Mouse (Mus musculus): ENCODE data around the gene Mybl2.
A peak's percentile ranks its signal among the peaks of the same experiment; 100 is the strongest.

The Mybl2 gene

DNA sequence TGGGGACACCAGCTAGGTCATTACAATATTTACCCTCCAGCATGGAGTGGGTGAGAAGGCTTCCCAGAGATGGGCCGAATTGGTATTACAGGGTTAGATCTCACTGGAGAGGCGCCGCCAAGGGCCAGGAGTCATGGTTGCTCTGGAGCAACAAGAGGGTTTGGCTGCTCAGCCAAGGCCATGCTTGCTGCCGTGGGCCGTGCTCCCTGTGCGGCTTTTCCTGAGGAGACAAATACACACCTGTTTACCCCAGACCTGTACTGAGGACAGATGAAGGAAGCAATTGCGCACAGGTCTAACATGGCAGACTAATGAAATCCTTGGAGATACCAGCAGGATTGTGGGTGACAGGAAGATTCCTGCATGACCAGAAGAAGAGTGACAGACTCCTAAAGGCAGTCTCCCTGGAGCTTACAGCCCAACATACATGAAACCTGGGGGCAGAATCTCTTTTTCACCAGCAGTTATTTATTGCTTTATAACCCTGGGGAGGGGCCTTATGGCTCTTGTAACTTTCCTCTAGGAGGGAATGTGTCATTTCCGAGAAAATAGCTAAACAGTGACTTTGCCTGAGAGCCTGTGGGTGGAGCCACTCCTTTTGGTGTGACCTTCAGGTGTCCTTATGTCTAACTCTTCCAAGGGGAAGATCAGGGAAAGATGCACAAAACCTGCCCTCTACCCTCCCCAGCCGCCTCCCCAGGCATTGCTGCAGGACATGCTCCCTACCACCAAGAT is 18.7 kb downstream of the Mybl2 start:
- DNase-seq, result no peak

DNA sequence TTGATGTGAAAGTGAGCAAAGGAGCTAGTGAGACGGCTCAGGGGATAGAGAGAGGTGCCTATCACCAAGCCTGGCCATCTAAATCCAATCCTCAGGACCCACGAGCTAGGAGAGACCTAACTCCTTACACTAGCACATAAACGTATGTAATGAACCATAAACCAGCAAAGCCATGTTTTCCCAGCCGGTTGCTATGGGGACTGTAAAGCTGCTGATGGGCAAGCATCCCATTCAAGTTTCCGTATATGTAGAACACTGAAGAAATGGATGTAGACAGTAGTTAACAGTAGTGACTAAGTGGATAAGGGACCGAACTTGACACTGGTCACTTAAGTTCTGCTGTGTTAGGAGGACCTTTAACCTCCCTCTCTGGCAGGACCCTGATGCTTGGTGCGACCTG is 19.5 kb downstream of the Mybl2 start:
- DNase-seq, result no peak

DNA sequence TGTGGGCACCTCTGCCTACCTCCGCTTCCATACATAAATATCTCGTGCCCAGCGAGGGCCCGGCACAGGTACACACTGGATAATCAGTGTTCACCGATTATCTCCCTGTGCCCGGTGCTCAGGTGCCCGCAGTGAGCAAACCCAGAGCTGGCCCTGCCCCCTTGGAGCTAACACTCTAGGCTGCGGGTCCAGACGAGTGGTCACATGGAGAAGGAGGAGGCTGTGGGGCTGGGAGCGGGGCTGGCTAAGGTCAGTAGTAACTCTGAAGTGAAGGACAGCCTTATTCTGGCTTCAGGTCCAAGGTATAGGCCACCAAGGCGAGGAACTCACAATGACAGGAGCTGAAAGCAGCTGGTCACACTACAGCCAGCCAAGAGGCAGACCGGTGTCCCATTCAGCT is 20.3 kb downstream of the Mybl2 start:
- no peak for DNase-seq

DNA sequence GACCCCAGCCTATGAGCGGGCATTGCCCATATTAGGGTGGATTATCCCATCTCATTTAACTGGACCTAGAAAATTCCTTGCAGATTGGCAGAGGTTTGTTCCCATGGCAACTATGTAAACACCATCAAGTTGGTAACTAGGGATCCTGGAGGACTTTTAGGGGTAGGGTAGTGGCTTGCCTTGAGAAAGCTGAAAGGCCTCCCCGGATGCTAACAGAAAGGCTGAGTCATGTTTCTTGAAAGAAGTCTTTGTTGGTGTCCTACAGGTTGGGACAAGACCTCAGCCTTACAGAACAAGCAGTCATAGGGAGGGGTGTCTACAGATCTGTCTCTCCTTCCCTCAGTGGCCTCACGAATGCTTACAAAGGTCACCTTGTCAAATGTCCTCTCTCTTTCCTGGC is 20.7 kb downstream of the Mybl2 start:
- no peak for DNase-seq

DNA sequence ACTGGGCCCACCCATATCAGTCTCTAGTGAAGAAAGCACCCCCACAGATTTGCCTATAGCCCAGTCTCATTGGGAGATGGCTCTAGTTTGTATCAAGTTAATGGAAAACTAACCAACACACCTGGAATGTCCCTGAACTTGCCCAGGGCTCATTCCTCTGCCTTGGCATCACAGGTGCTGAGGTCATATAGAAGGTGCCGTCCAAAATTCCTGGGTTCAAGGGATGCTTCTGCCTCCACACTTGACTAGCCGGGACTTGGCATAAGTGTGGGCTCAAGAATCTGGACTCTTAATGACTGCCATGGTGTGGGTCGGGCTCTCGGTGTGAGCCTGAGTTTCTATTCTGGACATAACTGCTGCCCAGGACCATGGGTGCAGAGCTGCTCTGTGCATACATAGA is 24.6 kb downstream of the Mybl2 start:
- DNase-seq, result no peak

DNA sequence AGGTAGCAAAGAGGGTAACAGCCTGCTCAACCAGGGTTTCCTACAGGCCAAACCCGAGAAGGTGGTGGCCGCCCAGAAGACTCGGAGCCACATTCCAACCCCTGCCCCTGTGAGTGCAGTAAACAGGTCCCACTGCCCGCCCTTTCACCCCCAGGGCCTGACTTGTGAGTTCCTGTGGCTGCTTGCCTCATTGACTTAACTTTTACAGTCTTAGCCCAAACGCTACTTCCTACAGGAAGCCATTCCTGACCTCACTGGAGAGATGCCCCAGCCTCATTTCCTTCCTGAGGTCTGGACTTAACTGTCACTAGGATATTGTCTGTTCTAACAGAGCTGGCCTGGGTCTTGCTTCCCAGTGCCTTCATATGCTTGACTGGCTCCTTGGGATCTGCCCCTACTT is 28.1 kb downstream of the Mybl2 start:
- DNase-seq, result no peak

DNA sequence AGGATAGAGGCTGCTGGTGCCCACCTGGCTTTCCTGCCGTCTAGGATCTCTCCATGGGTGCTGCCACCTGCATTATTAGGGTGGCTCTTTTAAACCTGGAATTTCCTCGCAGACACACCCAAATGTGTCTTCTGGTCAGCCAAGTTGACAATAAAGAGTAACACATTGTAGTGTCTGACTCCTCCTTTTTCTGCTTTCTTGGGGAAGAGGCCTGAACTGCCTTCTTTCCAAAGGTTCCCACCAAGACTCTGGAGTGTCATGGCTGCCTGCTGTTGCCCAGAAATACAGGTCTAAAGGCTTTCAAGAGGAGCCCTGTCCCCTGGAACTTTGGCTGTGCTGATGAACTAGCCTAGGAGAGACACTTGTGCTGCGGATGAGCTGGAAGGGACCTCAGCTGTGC is 30.0 kb downstream of the Mybl2 start:
- DNase-seq, result no peak

DNA sequence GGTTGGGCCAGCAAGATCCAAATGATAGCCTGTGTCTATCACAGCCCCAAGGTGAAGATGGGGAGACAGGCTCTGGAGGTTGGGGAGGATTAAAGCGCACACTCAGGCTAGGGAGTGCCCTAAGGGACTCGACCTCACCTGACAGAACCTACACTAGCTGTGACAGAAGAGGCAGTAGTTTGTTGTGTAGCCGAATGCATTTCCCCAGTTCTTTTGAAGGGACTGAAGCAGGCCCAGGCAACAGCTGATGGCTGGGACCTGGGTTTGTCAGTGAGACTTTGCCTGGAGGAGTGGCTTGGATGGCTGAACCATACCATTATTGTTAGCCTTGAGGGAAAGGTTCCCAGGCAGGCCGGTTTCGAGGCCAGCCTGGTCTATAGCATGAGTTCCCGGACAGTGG is 30.6 kb downstream of the Mybl2 start:
- DNase-seq, result no peak

DNA sequence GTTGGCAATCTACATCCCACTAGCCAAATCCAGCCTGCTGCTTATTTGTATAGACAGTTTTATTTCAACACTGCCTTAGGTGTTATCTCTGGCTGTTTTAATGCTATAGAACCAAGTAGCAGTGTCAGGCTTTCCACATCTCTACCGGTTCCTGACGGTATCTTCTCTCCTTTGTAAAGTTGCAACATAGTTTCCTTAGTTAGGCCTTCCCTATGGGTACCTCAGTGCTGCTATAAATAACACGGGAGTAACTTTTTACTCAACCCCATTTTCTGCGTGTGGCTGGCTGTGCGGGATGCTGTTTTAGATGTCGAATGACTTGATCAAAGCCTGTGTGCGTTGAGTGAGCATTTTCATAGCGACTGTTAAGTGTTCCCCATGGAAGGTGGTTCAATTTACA is 32.1 kb downstream of the Mybl2 start:
- DNase-seq, result no peak

DNA sequence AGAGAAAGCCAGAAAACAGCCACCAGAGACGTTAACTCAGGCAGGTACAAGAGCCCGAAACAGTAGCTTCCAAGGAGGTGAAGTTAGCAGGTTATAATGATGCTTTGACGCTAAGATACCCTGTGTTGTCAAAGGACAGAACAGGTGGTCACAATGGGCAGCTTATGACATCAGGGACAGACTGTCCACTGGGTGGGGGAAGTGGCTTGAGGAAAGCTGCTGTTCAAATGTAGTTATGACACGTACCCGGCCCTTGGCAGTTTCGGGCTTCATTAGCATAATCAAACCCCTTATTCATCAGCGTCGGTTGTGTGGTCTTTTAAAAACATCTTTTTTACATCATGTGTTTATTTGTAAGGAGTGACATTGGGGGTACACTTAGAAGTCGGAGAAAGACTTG is 33.2 kb downstream of the Mybl2 start, which contains the start of gene Gtsf1l:
Gtsf1l (minus strand) TSS at position 128 of the 400 bp plus-strand sequence.
- no peak for DNase-seq

DNA sequence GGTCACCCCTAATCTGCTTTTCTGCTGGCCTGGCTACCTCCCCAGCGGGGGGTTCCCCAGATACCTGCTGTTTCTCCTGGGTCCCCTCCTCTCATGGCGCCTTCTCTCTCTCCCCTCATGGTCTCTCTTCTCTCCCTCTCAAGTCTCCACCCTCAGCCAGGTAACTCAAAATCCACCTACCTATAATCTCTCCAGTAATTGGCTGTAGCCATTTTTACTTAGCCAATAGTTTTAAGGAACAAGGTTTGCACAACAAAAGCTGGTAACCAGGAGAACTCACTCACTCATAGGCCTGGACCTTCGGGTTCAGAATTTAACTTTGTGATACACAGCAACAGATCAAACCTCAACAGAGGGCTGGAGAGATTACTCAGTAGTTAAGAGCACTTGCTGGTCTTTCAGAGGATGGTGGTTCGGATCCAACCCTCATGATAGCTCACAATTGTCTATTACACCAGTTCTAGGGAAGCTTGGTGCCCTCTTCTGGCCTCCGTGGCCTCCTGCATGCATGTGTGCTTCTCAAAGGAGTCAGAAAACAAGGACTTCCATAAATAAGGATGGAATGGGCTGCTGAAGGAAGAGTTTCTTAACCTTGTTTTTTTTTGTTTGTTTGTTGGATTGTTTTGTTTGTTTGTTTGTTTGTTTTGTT is 35.1 kb downstream of the Mybl2 start:
- peak; percentile 59 for DNase-seq

DNA sequence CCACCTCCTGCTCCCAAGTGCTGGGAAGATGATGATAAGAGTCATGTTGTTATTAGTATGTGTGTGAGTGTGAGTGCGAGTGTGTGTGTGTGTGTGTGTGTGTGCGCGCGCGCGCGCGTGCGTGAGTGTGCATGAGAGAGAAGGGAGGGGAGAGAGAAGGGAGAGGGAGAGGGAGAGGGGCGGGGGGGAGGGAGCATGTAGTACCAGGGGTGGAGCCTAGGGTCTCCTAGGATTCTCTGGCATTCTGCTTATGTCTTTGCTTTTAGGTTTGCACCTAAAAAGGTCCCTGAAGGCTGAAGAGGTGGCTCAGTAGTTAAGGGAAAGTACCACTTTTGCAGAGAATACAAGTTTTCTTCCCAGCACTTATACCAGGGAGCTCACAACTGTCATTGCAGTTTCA is 40.4 kb downstream of the Mybl2 start:
- DNase-seq, result no peak

DNA sequence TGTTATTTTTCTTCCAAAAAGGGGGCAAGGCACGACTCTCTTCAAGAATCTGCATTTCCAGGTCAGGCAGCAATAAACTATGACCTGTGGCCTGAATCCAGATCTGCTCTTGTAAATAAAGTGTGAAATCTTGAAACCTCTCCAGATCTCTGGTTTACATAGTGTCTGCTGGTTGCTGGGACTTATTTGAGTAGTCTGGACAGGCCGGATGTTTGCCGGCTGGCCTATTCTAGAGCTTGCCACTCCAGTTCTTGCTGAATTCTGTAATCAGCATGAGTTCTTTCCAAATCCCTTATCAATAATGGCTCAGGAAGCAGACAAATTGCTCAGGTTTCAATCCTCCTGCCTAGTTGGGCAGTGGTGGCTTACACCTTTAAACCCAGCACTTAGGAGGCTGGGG is 41.3 kb downstream of the Mybl2 start:
- DNase-seq, result peak; percentile 57

DNA sequence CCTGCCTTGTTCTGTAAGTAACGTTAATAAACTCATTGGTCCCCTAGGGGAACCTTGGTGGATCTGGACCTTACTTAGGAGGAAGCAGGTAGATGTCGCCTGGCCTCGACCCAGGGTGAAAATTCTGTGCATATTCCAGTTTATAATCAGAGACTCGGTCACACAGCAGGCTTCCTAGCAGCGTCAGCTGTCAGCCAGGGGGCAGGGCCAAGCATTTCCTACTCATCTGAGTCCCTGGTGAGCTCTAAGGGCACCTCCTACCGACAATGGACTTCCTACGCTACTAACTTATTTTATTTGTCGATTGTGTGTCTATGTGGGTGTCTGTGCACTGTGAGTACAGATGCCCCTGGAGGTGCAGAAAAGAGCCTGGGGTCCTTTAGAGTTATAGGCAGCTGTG is 45.4 kb downstream of the Mybl2 start:
- peak; percentile 43 for DNase-seq

DNA sequence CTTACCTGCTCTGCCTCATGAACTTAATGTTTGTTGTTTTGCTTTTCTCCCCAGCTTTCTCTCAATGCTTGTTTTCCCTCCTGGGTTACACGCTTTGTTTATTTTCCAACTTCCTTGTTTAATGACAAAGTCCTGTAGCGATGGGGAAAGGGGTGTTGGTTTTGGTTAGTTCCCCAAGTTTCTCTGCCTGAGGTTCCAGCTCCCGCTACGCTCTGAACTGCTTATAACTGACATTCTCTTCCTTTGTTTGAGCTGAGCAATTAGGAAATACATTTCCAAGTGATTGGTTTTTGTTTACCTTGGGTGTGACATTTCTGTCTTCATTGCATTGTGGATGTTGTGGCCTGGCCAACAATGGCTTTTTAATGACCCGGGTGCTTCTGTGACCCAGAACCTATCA is 46.1 kb downstream of the Mybl2 start:
- DNase-seq, result peak; percentile 29

DNA sequence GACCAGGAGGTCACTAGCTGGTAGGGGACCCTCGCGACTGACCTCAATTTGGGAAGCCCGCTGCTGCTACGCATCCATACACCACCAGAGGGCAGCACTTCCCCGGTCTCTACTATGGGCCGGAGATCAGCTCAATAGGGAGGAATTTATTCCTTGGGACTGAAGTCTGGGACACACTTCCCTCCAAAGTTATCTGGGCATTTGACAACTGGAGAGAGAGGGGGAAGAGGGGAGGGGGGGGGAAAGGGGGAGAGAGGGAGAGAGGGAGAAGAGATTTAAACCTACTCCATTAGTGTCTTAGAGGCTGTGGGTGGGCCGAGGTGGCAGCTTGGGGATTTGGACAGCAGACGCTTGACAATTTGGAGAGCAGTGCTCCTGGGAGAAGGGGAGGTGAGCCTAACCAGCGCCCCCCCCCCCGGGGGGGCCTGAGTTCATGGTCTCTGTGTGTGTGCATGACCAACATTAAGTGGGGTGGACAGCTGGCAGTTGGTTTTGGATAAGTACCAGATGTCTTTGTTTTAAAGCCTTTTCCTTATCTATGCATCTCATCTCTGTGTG is 47.2 kb downstream of the Mybl2 start:
- DNase-seq, result peak; percentile 79

DNA sequence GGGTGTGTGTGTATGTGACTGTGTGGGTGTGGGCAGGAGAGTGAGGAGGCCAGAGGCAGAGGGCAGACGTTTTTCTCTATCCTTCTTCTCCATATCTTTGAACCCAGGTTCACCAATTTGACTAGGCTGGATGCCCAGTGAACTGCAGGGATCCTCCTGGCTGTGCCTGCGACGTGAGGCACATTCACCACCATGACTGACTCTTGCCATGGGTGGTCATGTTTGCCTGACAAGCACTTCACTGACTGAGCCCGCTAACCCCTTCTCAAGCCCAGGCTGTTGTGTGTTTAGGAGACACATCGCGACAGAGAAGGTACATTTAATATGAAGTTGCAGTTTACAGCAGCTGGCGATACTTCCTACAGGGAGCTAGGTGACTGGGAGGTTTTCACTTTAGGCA is 47.7 kb downstream of the Mybl2 start:
- DNase-seq, result no peak

DNA sequence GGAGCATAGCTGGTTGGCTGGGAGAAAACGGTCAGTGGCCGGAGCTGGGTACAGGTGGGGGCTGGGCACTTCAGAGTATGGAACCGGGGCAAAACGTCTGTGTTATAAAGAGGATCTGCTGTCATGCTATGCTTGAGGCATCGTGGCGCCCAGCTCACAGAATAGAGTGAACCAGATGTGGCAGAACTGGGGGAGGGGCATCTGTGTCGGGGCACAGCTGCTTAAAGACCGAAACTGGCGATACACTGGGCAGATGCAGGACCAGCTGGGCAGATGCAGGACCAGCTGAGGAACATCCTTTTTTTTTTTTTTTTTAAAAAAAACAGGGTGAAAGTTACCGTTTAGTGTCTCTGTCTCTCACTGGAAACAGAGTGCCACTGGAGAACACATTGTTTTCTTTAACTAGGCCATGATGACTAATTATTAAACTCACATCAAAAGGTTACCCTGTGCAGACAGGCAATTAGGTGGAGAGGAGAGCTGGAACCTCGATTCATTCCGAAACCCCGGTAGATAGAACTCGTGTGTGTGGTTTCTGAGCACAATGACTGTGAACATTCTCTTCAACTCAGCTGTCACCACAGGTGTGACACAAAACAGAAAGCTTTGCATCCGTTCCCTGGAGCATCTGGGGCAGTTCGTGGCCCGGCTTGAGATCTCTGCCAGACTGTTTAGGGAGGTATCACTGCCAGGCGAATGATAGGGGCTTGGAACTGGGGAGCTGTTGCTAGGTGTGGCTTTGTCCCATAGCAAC is 48.6 kb downstream of the Mybl2 start:
- DNase-seq, result peak; percentile 4

DNA sequence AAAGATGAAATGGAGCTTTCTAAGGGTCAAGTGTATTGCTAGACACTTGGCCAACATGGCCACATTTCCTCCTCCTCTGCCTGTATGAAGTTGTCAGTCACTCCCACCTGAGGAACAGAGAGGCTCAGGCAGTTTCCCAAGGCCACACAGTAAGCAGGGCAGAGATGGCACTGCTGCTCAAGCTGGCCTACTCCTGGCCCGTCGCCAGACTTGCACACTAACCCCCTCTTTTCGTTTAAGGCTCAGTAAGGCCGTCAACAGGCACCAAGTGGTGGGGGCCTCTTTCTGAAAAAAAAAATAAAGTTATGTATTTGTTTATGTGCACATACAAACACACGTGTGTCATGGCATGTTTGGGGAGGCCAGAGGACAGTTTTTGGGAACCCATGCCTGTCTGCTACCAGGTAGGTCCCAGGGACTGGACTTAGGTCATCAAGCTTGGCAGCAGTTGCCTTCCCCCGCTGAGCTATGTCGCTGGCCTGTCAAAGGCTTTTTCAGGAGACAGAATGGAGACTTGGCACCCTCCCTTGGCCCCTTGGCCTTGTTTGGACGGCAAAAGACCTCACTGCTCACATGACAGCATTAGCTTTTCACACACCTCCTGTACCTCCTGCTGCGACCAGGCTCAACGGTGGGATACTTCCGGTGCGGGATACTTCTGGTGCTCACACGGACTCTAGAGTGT is 49.7 kb downstream of the Mybl2 start:
- DNase-seq, result no peak

DNA sequence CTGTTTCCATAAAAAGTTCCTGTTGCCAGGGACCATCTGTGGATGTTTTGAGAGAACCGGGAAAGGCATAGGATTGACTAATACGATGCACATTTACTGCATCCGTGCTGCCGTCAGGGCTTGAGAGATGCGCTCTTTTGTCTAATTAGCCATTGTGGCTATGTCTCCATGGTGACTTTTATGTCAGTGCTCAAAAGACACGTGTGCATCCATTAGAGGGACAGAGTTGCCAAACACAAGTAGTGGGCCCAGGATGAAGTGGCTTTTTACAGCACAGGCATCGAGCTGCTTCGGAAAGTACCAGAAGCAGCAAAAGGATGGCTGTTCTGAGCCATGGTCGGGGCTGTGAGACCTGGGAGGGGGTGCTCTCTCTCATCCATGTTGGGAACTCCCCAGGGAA is 53.9 kb downstream of the Mybl2 start:
- no peak for DNase-seq

DNA sequence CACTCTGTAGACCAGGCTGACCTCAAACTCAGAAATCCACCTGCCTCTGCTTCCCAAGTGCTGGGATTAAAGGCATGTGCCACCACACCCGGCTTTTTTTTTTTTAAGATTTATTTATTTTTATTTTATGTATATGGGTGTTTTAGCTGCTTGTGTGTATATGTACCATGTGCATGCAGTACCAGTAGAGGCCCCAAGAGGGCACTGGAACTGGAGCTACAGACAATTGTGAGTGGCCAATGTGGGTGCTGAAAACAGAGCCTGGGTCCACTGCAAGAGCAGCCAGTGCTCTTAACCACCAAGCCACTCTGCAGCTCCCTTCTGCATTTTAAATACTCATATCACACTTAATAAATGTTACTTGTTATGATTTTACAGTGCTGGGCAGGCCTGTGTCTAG is 56.2 kb downstream of the Mybl2 start:
- no peak for DNase-seq

DNA sequence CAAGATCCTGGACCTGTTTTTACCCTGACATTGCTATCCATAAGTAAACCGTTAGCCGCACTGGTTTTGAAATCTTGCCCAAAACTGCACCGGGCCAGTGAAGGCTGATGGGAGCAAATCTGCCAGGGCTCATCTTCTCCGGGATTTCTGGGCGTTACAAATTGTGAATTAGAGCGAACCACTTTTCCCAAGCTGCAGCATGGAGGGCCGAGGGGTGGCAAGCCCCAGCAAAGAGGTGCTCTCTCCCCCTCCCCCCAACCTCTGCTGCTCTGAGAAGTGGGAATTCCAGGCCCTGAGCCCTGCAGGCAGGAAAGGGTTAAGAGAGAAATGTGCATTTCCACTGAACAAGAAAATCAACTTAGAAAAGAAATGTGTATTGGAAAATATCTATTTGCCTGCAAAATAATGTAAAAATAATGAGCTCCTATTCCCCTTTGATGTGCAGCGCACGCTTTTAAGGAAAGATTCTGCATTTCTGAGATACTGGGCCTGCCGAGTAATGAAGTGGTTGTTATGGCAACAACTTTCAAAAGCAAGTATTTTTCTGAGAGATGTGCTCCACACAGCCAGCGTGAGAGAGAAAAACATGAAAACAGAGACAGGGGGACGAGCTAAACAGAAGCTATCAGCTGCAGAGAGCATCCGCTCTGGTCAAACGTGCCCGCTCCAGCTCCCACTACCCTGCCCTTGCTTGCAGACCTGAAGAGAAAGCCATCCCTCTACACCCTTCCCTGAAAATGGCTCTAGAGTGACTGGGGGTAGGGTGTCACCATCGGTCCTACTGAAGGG is 57.1 kb downstream of the Mybl2 start:
- DNase-seq, result no peak
